13 mouse cellular contexts compared by ENCODE assay signal in the genomic region with DNA sequence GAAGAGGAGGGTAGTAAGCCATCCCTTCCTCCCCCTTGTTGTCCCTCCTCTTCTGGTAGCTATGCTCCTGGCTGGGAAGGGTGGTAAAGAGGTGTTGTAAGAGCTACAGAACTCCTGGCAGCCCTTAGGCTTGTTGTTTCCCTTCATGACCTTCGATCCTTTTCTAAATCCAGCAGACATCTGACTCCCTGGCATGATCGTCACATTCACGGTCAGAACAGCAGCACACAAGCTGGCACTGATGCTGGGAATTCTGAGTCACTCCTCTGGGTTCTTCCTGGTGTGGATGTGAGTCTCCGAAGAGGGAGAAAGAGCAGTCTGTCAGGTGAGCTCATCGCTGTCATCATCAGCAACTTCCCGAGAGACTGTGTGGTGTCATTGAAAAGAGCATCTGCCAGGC. TPM values are rescaled to one million over a fixed set of nuclear protein-coding genes. Genes with fewer than 3 reads are reported as not detected.
DNase-seq lines count a peak whose midpoint lies in the region; ATAC-seq and TF ChIP-seq lines count a peak whose summit lies in the region.
"Had no signal": no experiment of that assay in that cellular context is flagged by ENCODE, and none has a peak within 500 bp of the region (broad histone marks: within the 10 kb centered on the region; RNA-seq: fewer than 3 reads in every experiment).

No protein-coding gene starts in this region.

- no peak for TF ChIP-seq POLR2A in liver, adult 2 months (IDR thresholded peaks at IDR 0.05; ENCODE audit: extremely low read depth, insufficient read depth, low read length)
- no peak for TF ChIP-seq POLR2A in cerebellum, adult 2 months (IDR thresholded peaks at IDR 0.05; ENCODE audit: borderline replicate concordance, insufficient read depth, low read length)

- DNase-seq in liver, adult 2 months (ENCODE audit: extremely low read depth, low read depth, low spot score) = peak; percentile 100
- DNase-seq in liver (no peak), adipocyte (ENCODE audit: low spot score) (peak; percentile 99)
- peak; percentile 64 for DNase-seq in gastrocnemius, postnatal 25 days
- peak; percentile 54 to 83 for DNase-seq in kidney, postnatal 25 days
- DNase-seq in cerebellum, adult 2 months = no peak
- no peak for DNase-seq in thymus, postnatal 14 days
- DNase-seq: right cerebral cortex, postnatal 25 days had no signal

- WGBS in liver, adult 2 months = 23% methylated on average over 6 of the region's 6 CpGs
- 53% methylated on average over 6 of the region's 6 CpGs for WGBS in cerebellum, adult 2 months

- peak overlapping the region; percentile 77 for H3K27ac ChIP-seq in liver, adult 2 months (replicated peaks; ENCODE audit: insufficient read depth, low read depth, low read length)
- H3K27ac ChIP-seq in cerebellum, adult 2 months (ENCODE audit: insufficient read depth, low read length) = no peak overlapping the region
- H3K27ac ChIP-seq: hindbrain, embryonic 10.5 days had no signal

- no peaks in the 10 kb centered on the region for H3K27me3 ChIP-seq in liver, adult 2 months (ENCODE audit: control insufficient read depth, insufficient read depth, low read length)
- no peaks in the 10 kb centered on the region for H3K27me3 ChIP-seq in cerebellum, adult 2 months (ENCODE audit: control insufficient read depth, insufficient read depth, low read length)

- no peak for ATAC-seq in megakaryocyte progenitor cell, adult 5-6 weeks (replicated peaks; ENCODE audit: poor library complexity)
- ATAC-seq: midbrain, embryonic 16.5 days had no signal

- no peaks in the 10 kb centered on the region for H3K79me2 ChIP-seq in liver, adult 2 months (ENCODE audit: control insufficient read depth, insufficient read depth, low read length)

- H3K36me3 ChIP-seq in liver, adult 2 months (ENCODE audit: control insufficient read depth, insufficient read depth, low read length) = no peaks in the 10 kb centered on the region
- H3K36me3 ChIP-seq: hindbrain, embryonic 10.5 days had no signal

- peaks cover 24% of the 10 kb centered on the region for H3K4me1 ChIP-seq in liver, adult 2 months (ENCODE audit: control insufficient read depth, insufficient read depth, low read length)
- H3K4me1 ChIP-seq in cerebellum, adult 2 months (ENCODE audit: control insufficient read depth, insufficient read depth, low read length) = no peaks in the 10 kb centered on the region
- H3K4me1 ChIP-seq: hindbrain, embryonic 10.5 days had no signal

- TF ChIP-seq CTCF in liver, adult 2 months (IDR thresholded peaks at IDR 0.05; ENCODE audit: low read depth, low read length) = no peak
- TF ChIP-seq CTCF in cerebellum, adult 2 months (IDR thresholded peaks at IDR 0.05; ENCODE audit: borderline replicate concordance, insufficient read depth, low read depth, low read length) = no peak

- H3K4me3 ChIP-seq in liver, adult 2 months (ENCODE audit: insufficient read depth, low read depth, low read length) = peak overlapping the region; percentile 39
- no peak overlapping the region for H3K4me3 ChIP-seq in cerebellum, adult 2 months (replicated peaks; ENCODE audit: insufficient read depth, low read depth, low read length)
- H3K4me3 ChIP-seq: hindbrain, embryonic 10.5 days had no signal

- peak overlapping the region; percentile 75 for H3K9ac ChIP-seq in liver, adult 2 months (ENCODE audit: low read depth, low read length)

RNA-seq across cellular contexts. Expression of a gene that starts 41.5 kb away (rescaled TPM):
- total RNA-seq in liver, adult 2 months (2014; rRNA removed) = not detected in 2 replicates
- not detected in 2 replicates for polyA plus RNA-seq in liver, adult 2 months (2012; rRNA removed)
- not detected for total RNA-seq in gastrocnemius, postnatal 25 days (2021)
- polyA plus RNA-seq in cerebellum, adult 2 months (2012; rRNA removed) = not detected in 2 replicates
- not detected in 2 replicates for total RNA-seq in megakaryocyte progenitor cell, adult 5-6 weeks (2015)
- total RNA-seq in megakaryocyte progenitor cell, adult 5-6 weeks (2017) = not detected in 2 replicates
- total RNA-seq: left cerebral cortex, postnatal 25 days had no signal
- polyA plus RNA-seq: brain, embryonic 14.5 days; hindbrain, embryonic 10.5 days; midbrain, embryonic 16.5 days had no signal

Comparison
In these comparisons a context has a peak if more than half of its experiments do, and no peak if none do; other contexts are left out.
1. DNase-seq: peak in liver, adult 2 months (single experiment), adipocyte (single experiment), gastrocnemius, postnatal 25 days (single experiment) and kidney, postnatal 25 days (2 of 2); none in liver (single experiment), cerebellum, adult 2 months (0 of 2) and thymus, postnatal 14 days (single experiment).